Comparison of ENCODE assay signal across 8 mouse cellular contexts in the genomic region with DNA sequence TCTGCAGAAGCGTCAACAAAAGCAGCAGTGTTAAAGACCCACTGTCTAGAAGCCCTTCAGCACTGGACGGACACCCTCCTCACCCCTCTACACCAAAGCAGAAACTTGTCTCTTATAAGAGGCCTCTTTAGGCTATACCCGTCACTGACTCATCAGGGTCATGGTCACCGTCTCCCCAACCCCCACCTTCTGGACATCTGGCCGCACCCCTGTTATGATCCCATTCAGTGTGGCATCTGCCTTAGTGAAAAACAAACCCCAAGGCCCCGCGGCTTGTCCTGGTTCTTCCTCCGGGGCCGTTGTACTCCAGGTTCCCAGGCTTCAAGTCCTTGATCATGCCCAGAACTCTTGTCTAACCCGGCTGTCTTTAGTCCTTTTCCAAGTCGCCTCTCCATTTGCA. TPM values are rescaled to one million over a fixed set of nuclear protein-coding genes. Genes with fewer than 3 reads are reported as not detected.
DNase-seq lines count a peak whose midpoint lies in the region; ATAC-seq and TF ChIP-seq lines count a peak whose summit lies in the region.

No protein-coding gene starts in this region.

- no peak for ATAC-seq in hindbrain, postnatal 0 days

- peak overlapping the region; percentile 94 for H3K9ac ChIP-seq in hindbrain, postnatal 0 days (replicated peaks; ENCODE audit: low read length)

- peak; percentile 8 for DNase-seq in left cerebral cortex, postnatal 4 days
- no peak for DNase-seq in left cerebral cortex, postnatal 10 days (ENCODE audit: extremely low spot score in 1 of 2, low spot score in 2 of 2)
- no peak for DNase-seq in embryonic facial prominence, embryonic 10.5 days (ENCODE audit: low spot score)
- DNase-seq in hindbrain, postnatal 0 days (ENCODE audit: low spot score): peak; percentile 4
- no peak for DNase-seq in adipocyte (ENCODE audit: low spot score)
- DNase-seq in gastrocnemius, postnatal 25 days: no peak
- no peak for DNase-seq in frontal cortex, postnatal 10 days (ENCODE audit: low spot score in 2 of 2)

- peak overlapping the region; percentile 92 for H3K27ac ChIP-seq in embryonic facial prominence, embryonic 10.5 days (replicated peaks)
- H3K27ac ChIP-seq in hindbrain, postnatal 0 days: peak overlapping the region; percentile 85

- H3K9me3 ChIP-seq in embryonic facial prominence, embryonic 10.5 days: no peaks in the 10 kb centered on the region
- H3K9me3 ChIP-seq in hindbrain, postnatal 0 days (ENCODE audit: low read length): no peaks in the 10 kb centered on the region

- WGBS in embryonic facial prominence, embryonic 10.5 days: 41% methylated on average over 11 of the region's 11 CpGs
- 35% methylated on average over 11 of the region's 11 CpGs for WGBS in hindbrain, postnatal 0 days

- no peaks in the 10 kb centered on the region for H3K27me3 ChIP-seq in embryonic facial prominence, embryonic 10.5 days (replicated peaks; ENCODE audit: low read depth, poor library complexity, severe bottlenecking)
- no peaks in the 10 kb centered on the region for H3K27me3 ChIP-seq in hindbrain, postnatal 0 days (ENCODE audit: insufficient read depth, low read length)
- H3K27me3 ChIP-seq in myocyte (ENCODE audit: control insufficient read depth, insufficient read depth, insufficient read length): no peaks in the 10 kb centered on the region

- no peak overlapping the region for H3ac ChIP-seq in myocyte (ENCODE audit: control insufficient read depth, insufficient read length)

- intact Hi-C loops in left cerebral cortex, postnatal 4 days (cut with DNase I): no loop called here
- intact Hi-C loops in left cerebral cortex, postnatal 10 days (cut with DNase I): loop anchor here (5.0 kb wide), 2 partner anchors 119 to 134 kb away; a partner anchor contains a TSS

- peaks cover 12% of the 10 kb centered on the region for H3K79me2 ChIP-seq in myocyte (ENCODE audit: control insufficient read depth, insufficient read depth)

- peaks cover 23% of the 10 kb centered on the region for H3K4me1 ChIP-seq in embryonic facial prominence, embryonic 10.5 days
- H3K4me1 ChIP-seq in hindbrain, postnatal 0 days (ENCODE audit: insufficient read depth, low read length): peaks cover 22% of the 10 kb centered on the region

- no peak for TF ChIP-seq CTCF in hindbrain, postnatal 0 days (IDR thresholded peaks at IDR 0.05; ENCODE audit: low read depth)

- H3K4me2 ChIP-seq in hindbrain, postnatal 0 days (ENCODE audit: low read depth, low read length): peak overlapping the region; percentile 80
- peak overlapping the region; percentile 56 for H3K4me2 ChIP-seq in myocyte (ENCODE audit: low read depth)

- H3K4me3 ChIP-seq in embryonic facial prominence, embryonic 10.5 days: peak overlapping the region; percentile 94
- H3K4me3 ChIP-seq in hindbrain, postnatal 0 days (ENCODE audit: low read length): peak overlapping the region; percentile 87
- peak overlapping the region; percentile 39 for H3K4me3 ChIP-seq in myocyte

- no peak for TF ChIP-seq POLR2A in myocyte (IDR thresholded peaks at IDR 0.05; ENCODE audit: insufficient read length, low read depth)

- H3K36me3 ChIP-seq in embryonic facial prominence, embryonic 10.5 days (replicated peaks): peaks cover 7% of the 10 kb centered on the region
- H3K36me3 ChIP-seq in hindbrain, postnatal 0 days (ENCODE audit: insufficient read depth, low read length): no peaks in the 10 kb centered on the region
- H3K36me3 ChIP-seq in myocyte (ENCODE audit: control insufficient read depth, insufficient read depth): no peaks in the 10 kb centered on the region

TF ChIP-seq in myocyte, 11 proteins besides CTCF, POLR2A, EP300 and RAD21:
- no peak for TF ChIP-seq TCF3 (IDR thresholded peaks at IDR 0.05; ENCODE audit: insufficient read length, low read depth)
- TF ChIP-seq MYOG (IDR thresholded peaks at IDR 0.05; ENCODE audit: control insufficient read depth in 1 of 3, insufficient read depth in 1 of 3, insufficient read length in 2 of 3, low read depth in 2 of 3): no peak
- no peak for TF ChIP-seq USF1 (IDR thresholded peaks at IDR 0.05; ENCODE audit: low read depth)
- no peak for TF ChIP-seq REST (IDR thresholded peaks at IDR 0.05; ENCODE audit: insufficient read depth, insufficient read length)
- no peak for TF ChIP-seq E2F4 (IDR thresholded peaks at IDR 0.05; ENCODE audit: insufficient read depth)
- no peak for TF ChIP-seq CEBPB (IDR thresholded peaks at IDR 0.05; ENCODE audit: insufficient read depth, poor library complexity, severe bottlenecking)
- TF ChIP-seq SRF (IDR thresholded peaks at IDR 0.05; ENCODE audit: control insufficient read depth, insufficient read length, low read depth): no peak
- TF ChIP-seq POLR2AphosphoS2 (IDR thresholded peaks at IDR 0.05; ENCODE audit: insufficient read length, low read depth): no peak
- TF ChIP-seq TCF12 (IDR thresholded peaks at IDR 0.05; ENCODE audit: insufficient read depth, poor library complexity, severe bottlenecking): no peak
- TF ChIP-seq MAX (IDR thresholded peaks at IDR 0.05; ENCODE audit: low read depth): no peak
- no peak for TF ChIP-seq MYOD1 (IDR thresholded peaks at IDR 0.05; ENCODE audit: control insufficient read depth in 1 of 3, insufficient read length in 2 of 3, low read depth in 2 of 3)

RNA-seq across cellular contexts. Expression of a gene that starts 0.6 kb away (rescaled TPM):
- 100 to 1,000 TPM; 135 to 139 TPM for total RNA-seq in left cerebral cortex, postnatal 4 days (2021)
- 100 to 1,000 TPM; 202 to 212 TPM for total RNA-seq in left cerebral cortex, postnatal 10 days (2021)
- polyA plus RNA-seq in embryonic facial prominence, embryonic 10.5 days (2016; fragmentation: Nextera tagmentation; extraction: Ambion mirVana): 26.0 and 28.4 TPM in 2 replicates
- 124 and 127 TPM in 2 replicates for total RNA-seq in hindbrain, postnatal 0 days (2014; rRNA removed)
- polyA plus RNA-seq in hindbrain, postnatal 0 days (2015; fragmentation: Nextera tagmentation; extraction: Ambion mirVana): 66.4 and 70.4 TPM in 2 replicates
- polyA plus RNA-seq in myocyte (2012; fragmentation: generic; extraction: Trizol): 21.5 TPM
- total RNA-seq in gastrocnemius, postnatal 25 days (2021): 10 to 100 TPM; 40.7 to 47.1 TPM

RNA-seq across cellular contexts. Expression of a gene that starts 52.0 kb away (rescaled TPM):
- 10 to 100 TPM; 13.0 to 13.7 TPM for total RNA-seq in left cerebral cortex, postnatal 4 days (2021)
- total RNA-seq in left cerebral cortex, postnatal 10 days (2021): 1 to 10 TPM; 8.9 to 9.9 TPM
- polyA plus RNA-seq in embryonic facial prominence, embryonic 10.5 days (2016; fragmentation: Nextera tagmentation; extraction: Ambion mirVana): 40.5 and 44.0 TPM in 2 replicates
- 2.5 and 3.8 TPM in 2 replicates for total RNA-seq in hindbrain, postnatal 0 days (2014; rRNA removed)
- polyA plus RNA-seq in hindbrain, postnatal 0 days (2015; fragmentation: Nextera tagmentation; extraction: Ambion mirVana): 5.0 and 5.4 TPM in 2 replicates
- 0.52 TPM for polyA plus RNA-seq in myocyte (2012; fragmentation: generic; extraction: Trizol)
- 1 to 10 TPM; 5.5 to 6.5 TPM for total RNA-seq in gastrocnemius, postnatal 25 days (2021)

RNA-seq across cellular contexts. Expression of a gene that starts 55.7 kb away (rescaled TPM):
- 10 to 100 TPM; 17.9 to 21.9 TPM for total RNA-seq in left cerebral cortex, postnatal 4 days (2021)
- 10 to 100 TPM; 17.5 to 20.2 TPM for total RNA-seq in left cerebral cortex, postnatal 10 days (2021)
- 0.19 and 0.87 TPM in 2 replicates for polyA plus RNA-seq in embryonic facial prominence, embryonic 10.5 days (2016; fragmentation: Nextera tagmentation; extraction: Ambion mirVana)
- 50.2 and 53.9 TPM in 2 replicates for total RNA-seq in hindbrain, postnatal 0 days (2014; rRNA removed)
- 44.9 and 45.2 TPM in 2 replicates for polyA plus RNA-seq in hindbrain, postnatal 0 days (2015; fragmentation: Nextera tagmentation; extraction: Ambion mirVana)
- not detected for polyA plus RNA-seq in myocyte (2012; fragmentation: generic; extraction: Trizol)
- total RNA-seq in gastrocnemius, postnatal 25 days (2021): under 1 TPM; 0.43 to 0.48 TPM

Comparison
In these comparisons a context has a peak if more than half of its experiments do, and no peak if none do; other contexts are left out.
1. DNase-seq: peak in left cerebral cortex, postnatal 4 days (single experiment) and hindbrain, postnatal 0 days (single experiment); none in left cerebral cortex, postnatal 10 days (0 of 2), embryonic facial prominence, embryonic 10.5 days (single experiment), adipocyte (single experiment), gastrocnemius, postnatal 25 days (single experiment) and frontal cortex, postnatal 10 days (0 of 2).
2. H3K4me3 ChIP-seq: peak in every context shown above with its lines; median percentile 94 in embryonic facial prominence, embryonic 10.5 days; 87 in hindbrain, postnatal 0 days; 39 in myocyte.
3. RNA of a gene that starts 55.7 kb away (total RNA-seq): 50.2 to 53.9 TPM in hindbrain, postnatal 0 days, 17.9 to 21.9 TPM in left cerebral cortex, postnatal 4 days and 17.5 to 20.2 TPM in left cerebral cortex, postnatal 10 days; 0.43 to 0.48 TPM in gastrocnemius, postnatal 25 days; every median in the first group is over 10 times any median in the second.